8 mouse cellular contexts compared by ENCODE assay signal in genomic region chr8:125995101-125995986, GRCm38 (mm10). TPM values are rescaled to one million over a fixed set of nuclear protein-coding genes. Genes with fewer than 3 reads are reported as not detected.
DNase-seq lines count a peak whose midpoint lies in the region; ATAC-seq lines count a peak whose summit lies in the region.
"Had no signal": no experiment of that assay in that cellular context is flagged by ENCODE, and none has a peak within 500 bp of the region (broad histone marks: within the 10 kb centered on the region; RNA-seq: fewer than 3 reads in every experiment).

Kcnk1 (plus strand) TSS chr8:125995170.

- peak; percentile 89 for ATAC-seq in kidney, embryonic 16.5 days (ENCODE audit: low FRiP score, low TSS enrichment)
- peak; percentile 27; the same call in 1 of the 2 replicates for ATAC-seq in limb, embryonic 15.5 days (ENCODE audit: insufficient number of reproducible peaks, low FRiP score, low TSS enrichment, low read depth)

- H3K9ac ChIP-seq in kidney, embryonic 16.5 days (replicated peaks; ENCODE audit: low read length): peak within 1 kb of the TSS; percentile 72
- H3K9ac ChIP-seq in limb, embryonic 15.5 days: peak within 1 kb of the TSS; percentile 54

- H3K36me3 ChIP-seq in kidney, embryonic 16.5 days (ENCODE audit: insufficient read depth, low read length): no peaks in the 10 kb centered on the region
- H3K36me3 ChIP-seq in limb, embryonic 15.5 days: no peaks in the 10 kb centered on the region

- H3K4me1 ChIP-seq in kidney, embryonic 16.5 days (ENCODE audit: insufficient read depth, low read length): peaks cover 15% of the 10 kb centered on the region; the same call in 1 of the 2 replicates
- peaks cover 31% of the 10 kb centered on the region for H3K4me1 ChIP-seq in limb, embryonic 15.5 days

- peak within 1 kb of the TSS; percentile 88 for H3K4me2 ChIP-seq in kidney, embryonic 16.5 days (replicated peaks; ENCODE audit: low read depth, low read length)
- peak within 1 kb of the TSS; percentile 89 for H3K4me2 ChIP-seq in limb, embryonic 15.5 days

- H3K9me3 ChIP-seq in kidney, embryonic 16.5 days (ENCODE audit: low read length): no peaks in the 10 kb centered on the region
- H3K9me3 ChIP-seq in limb, embryonic 15.5 days: no peaks in the 10 kb centered on the region

- H3K27ac ChIP-seq in kidney, embryonic 16.5 days (ENCODE audit: low read length): peak within 1 kb of the TSS; percentile 75
- H3K27ac ChIP-seq in limb, embryonic 15.5 days: peak within 1 kb of the TSS; percentile 70

- H3K27me3 ChIP-seq in kidney, embryonic 16.5 days (ENCODE audit: insufficient read depth, low read length): peaks cover 25% of the 10 kb centered on the region
- peaks cover 6% of the 10 kb centered on the region for H3K27me3 ChIP-seq in limb, embryonic 15.5 days

- DNase-seq in adrenal gland, postnatal 25 days: peak; percentile 41
- peak; percentile 87 to 93 for DNase-seq in cerebellum, postnatal 14 days
- peak; percentile 63 to 64 for DNase-seq in frontal cortex, postnatal 25 days (ENCODE audit: low spot score in 2 of 2)
- peak; percentile 78 for DNase-seq in neural tube, embryonic 10.5 days (ENCODE audit: extremely low spot score, low spot score)
- peak; percentile 63 for DNase-seq in urinary bladder, postnatal 25 days (ENCODE audit: low spot score)

- under 1% methylated on average over 73 of the region's 73 CpGs for WGBS in kidney, embryonic 16.5 days
- under 1% methylated on average over 70 of the region's 73 CpGs for WGBS in limb, embryonic 15.5 days

- peak within 1 kb of the TSS; percentile 62 for H3K4me3 ChIP-seq in kidney, embryonic 16.5 days (ENCODE audit: low read length)
- peak within 1 kb of the TSS; percentile 64 for H3K4me3 ChIP-seq in limb, embryonic 15.5 days

RNA-seq across cellular contexts. Expression of gene Kcnk1, which starts in this region (rescaled TPM):
- 1.8 TPM in 2 replicates for total RNA-seq in adrenal gland, postnatal 25 days (2021)
- 53.6 and 56.5 TPM in 2 replicates for polyA plus RNA-seq in kidney, embryonic 16.5 days (2015; fragmentation: Nextera tagmentation; extraction: Ambion mirVana)
- 25.7 and 25.8 TPM in 2 replicates for polyA plus RNA-seq in limb, embryonic 15.5 days (2015; fragmentation: Nextera tagmentation; extraction: Ambion mirVana)
- total RNA-seq: hematopoietic stem cell, adult 5-6 weeks had no signal

Comparison
In these comparisons a context has a peak if more than half of its experiments do, and no peak if none do; other contexts are left out.
1. Peak in every context shown above with its lines: DNase-seq, ATAC-seq, H3K4me3 ChIP-seq and H3K27ac ChIP-seq.